Mouse (Mus musculus): ENCODE measurements around the gene Nectin1. TPM values are rescaled to one million over a fixed set of nuclear protein-coding genes. Genes with fewer than 3 reads are reported as not detected.

The Nectin1 gene
- polyA plus RNA-seq, 1 experiment from 2014 or later, result 9.7 TPM

DNA sequence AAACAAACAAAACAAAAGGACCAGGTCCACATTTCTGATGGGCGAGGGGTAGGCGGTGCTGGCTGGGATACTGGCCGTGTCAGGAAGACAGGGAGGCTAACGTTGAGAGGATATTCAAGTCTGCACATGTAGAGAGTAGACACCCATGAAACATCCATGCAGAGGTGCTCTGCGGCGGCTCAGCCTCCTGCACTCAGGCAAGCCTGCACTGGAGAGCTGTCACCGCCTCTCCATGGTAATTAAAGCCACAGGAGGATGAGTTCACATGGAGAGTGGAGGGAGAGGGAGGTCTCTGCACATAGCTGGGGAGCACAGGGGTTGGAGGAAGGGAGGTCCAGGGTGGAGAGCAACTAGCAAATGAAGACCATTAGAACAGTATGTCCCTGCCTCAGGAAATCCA, 107.4 kb downstream of the Nectin1 start:
- Histone ChIP-seq H3K9ac (replicated peaks) (no peak overlapping the region), H3K27ac (replicated peaks) (no peak overlapping the region), H3K4me1 (0 out of 2 replicates have a peak, but pooled peaks cover 4% of the 10 kb centered on the region), H3K9me3 (no peaks in the 10 kb centered on the region), H3K27me3 (peaks cover 29% of the 10 kb centered on the region), H3K4me2 (replicated peaks) (no peak overlapping the region), H3K36me3 (no peaks in the 10 kb centered on the region), H3K4me3 (no peak overlapping the region)
- ATAC-seq (ENCODE audit: low FRiP score, low read depth), result no peak
- WGBS, result 70% methylated on average over 7 of the region's 7 CpGs

DNA sequence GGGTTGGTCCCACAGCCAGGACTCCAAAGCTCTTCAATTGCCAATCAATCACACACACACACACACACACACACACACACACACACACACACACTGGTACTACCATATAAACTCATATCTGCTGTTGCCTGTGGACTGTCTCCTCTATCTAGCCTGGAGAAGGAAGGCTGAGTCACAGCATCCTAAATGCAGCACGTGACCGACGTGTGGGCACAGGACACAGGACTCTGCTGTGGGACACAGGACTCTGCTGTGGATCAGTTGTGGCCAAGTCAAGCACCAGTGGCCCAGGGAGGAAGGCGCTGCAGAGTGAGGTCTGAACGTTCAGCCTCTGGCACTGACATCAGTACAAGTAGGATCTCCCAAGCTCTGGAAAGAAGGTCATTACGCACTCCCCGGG, 112.1 kb downstream of the Nectin1 start:
- Histone ChIP-seq H3K4me3 (no peak overlapping the region), H3K9ac (replicated peaks) (no peak overlapping the region), H3K27me3 (peaks cover 8% of the 10 kb centered on the region), H3K36me3 (no peaks in the 10 kb centered on the region), H3K27ac (replicated peaks) (no peak overlapping the region), H3K4me1 (0 out of 2 replicates have a peak, but pooled peaks cover 3% of the 10 kb centered on the region), H3K4me2 (replicated peaks) (no peak overlapping the region), H3K9me3 (no peaks in the 10 kb centered on the region)
- ATAC-seq (ENCODE audit: low FRiP score, low read depth), result no peak
- 87% methylated on average over 7 of the region's 7 CpGs for WGBS

Data from midbrain, embryonic 12.5 days (tissue).